Mouse (Mus musculus) c-Kit-positive CD71-positive TER-119-positive erythroid progenitor cells, embryonic 14.5 days (primary cell): ENCODE measurements around the gene Rfwd3.
"Not testable (repeated sequence)": the region's sequence is repeated elsewhere in the genome, so short reads cannot be mapped to it uniquely, and the experiment has no call there.

ENCODE experiments used
- DNase-seq: peaks from one replicate; pipeline ENCODE4 v3.0.0-alpha.2; 2013; ENCODE audit warnings: low spot score

Rfwd3 gene

DNA sequence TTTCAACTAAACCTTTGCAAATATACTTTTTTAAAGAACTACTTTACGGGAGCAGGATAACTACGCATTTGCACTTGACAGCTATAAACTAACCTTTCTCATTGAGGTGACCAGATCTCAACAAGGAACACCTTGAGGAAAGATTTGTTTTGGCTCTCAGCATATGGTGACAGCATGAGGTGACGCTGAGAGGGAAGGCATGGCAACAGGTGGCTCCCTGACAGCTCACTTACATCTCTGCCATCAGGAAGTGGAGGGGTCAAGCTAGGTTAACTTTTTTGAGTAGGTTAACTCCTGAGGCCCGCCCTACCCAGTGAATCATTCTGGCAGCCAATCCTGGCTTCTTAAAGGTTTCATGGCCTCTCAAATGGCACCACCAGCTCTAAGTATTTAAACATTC is 14.4 kb downstream of the Rfwd3 start:
- DNase-seq = no peak

DNA sequence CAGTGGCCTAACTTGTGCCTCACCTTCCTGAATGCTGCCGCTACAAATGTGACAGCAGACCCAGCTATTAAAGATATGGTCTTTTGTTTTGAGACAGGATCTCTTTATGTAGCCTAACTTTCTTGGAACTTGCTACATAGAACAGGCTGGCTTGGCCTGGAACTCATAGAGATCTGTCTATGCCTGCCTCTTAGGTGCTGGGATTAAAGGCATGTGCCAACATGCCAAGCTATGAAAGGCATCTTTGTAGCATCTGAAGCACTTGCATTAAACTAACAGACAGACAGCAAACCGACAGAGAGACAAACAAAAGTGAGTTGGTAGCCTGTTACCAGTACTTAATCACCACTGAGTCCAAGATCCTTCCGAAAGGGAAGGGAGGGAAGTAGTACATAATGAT is 17.9 kb downstream of the Rfwd3 start:
- DNase-seq = no peak

DNA sequence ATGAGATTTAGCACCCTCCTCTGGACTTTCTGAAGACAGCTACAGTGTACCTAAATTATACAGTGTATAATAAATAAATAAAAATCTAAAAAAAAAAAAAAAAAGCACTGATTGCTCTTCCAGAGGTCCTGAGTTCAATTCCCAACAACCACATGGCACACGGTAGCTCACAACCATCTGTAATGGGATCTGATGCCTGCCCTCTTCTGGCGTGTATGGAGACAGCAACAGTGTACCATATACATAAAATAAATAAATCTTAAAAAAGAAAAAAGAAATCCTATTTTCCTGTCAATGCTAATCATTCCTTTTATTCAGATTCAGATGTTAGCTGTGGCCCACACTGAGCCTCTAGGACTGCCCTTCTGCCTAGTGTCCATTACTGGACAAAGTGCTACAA is 31.7 kb downstream of the Rfwd3 start:
- no peak for DNase-seq

DNA sequence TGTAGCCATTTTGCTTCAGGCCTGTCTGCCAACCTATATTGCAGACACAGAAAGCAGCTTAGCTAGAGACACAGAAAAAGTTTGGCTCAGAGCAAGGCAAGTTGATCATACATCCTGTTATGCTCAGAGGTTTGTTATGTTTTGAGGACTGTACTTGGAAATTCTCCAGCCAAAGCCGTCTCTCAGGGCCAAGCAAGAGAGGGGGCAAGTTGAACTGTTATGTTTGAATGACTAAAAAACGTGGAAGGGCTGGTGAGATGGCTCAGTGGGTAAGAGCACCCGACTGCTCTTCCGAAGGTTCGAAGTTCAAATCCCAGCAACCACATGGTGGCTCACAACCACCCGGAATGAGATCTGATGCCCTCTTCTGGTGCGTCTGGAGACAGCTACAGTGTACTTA is 33.9 kb downstream of the Rfwd3 start:
- not testable (repeated sequence) for DNase-seq

DNA sequence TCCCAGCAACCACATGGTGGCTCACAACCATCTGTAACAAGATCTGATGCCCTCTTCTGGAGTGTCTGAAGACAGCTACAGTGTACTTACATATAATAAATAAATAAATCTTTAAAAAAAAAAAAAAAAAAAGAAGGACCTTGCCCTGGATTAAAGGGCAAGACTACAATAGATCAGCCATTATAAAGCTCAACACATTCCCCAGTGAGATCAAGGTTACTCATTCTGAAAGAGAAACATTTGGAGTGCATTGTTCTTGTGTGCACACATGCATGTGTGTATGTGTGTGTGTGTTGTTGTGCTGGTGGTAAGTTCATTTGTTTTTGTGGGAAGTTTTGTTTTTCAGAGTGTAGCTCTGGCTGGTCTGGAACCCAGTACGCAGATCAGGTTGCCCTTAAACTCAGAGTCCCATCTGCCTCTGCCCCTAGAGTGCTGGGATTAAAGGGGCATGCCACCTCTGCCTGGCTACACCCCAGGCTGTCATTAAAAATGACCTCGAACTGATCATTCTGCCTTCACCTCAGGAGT is 35.3 kb downstream of the Rfwd3 start:
- DNase-seq = no peak

DNA sequence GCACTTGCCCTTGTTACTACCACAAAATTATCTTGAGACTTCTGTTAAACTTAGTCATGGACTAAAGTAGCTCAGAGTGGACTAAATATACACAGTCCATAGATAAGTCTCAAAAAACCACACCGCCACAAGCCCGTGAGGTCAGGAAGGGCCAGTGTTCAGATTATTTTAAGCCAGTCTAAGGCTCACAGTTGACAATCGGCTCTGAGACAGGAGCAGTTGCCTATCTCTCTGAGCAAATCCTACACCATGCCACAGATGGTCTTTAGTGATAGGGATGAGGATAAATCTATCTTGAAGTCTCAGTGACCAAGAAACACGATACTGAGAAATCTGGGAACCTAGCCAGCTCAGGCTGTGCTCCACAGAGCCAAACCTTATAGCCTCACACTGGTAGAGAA is 38.0 kb downstream of the Rfwd3 start:
- DNase-seq = peak; percentile 59

DNA sequence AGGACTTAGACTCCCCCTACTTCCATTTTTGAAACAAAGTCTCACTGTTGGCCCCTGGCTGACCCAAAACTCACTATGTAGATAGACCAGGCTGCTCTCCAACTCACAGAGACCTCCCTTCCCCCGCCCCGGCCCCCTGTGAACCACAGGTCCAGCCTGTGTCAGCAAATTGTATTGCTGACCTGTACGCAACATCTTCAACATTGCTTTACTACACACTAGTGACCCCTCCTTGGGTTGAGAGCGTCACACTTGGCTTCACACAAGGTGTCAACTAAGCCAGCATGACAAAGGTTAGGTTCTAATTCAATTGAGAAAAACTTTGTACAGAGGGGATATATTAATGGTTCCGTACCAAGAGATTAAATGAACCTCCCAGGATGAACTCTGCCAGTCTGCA is 39.8 kb downstream of the Rfwd3 start:
- DNase-seq = no peak

DNA sequence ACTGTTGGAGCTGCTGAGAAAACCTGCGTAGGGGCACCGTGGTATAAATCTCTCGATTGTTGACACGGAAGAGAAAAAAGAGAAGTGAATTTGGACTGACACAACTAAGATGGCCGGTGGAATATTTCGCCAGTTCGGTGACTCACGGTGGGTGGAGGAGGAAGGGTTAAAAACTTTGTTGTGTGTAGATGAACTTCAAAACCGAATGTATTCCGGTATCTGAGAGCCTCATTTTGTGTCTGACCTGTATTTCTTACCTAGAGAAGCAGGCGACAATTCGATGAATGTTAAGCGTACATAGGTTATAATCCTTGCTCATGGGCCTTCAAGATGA is 40.6 kb downstream of the Rfwd3 start:
- DNase-seq = no peak

DNA sequence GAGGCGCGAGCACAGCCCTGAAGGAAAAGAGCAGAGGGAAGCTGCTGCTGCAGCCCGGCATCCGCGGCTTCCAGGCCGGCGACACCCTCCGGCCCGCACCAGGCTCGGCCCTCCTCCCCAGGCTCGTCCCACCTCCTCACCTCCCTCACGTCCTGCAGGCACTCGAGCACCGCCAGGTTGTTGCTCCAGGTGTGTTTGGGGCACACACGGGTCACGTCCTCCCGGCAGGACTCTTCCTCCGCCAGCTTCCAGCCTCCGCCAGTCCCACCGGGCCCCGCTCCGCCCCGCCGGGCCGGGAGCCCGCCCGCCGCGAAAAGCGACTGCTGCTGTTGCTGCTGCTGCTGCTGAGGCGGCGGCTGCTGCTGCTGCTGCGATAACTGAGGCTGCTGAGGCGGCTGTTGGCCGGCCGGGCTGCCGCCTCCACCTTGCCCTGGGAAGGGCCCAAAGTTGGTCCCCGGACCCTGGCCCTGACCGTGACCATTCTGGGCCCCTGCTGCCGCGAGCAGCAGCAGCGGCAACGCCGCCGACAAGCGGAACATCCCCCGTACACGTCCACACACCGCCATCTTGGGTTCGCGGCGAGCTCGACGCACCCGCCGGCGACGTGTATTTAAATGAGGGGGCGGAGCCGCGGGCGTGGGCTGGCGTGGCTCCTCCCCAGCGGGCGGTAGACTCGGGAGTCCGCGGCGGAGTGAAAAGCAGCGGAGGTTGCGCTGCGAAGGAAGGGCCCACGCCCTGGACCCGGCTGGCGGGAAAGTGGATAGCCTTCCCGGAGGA is 41.2 kb downstream of the Rfwd3 start, which contains the start of gene Glg1:
Gene Glg1 (minus strand): TSS at position 586 of the 777 bp plus-strand sequence.
- peak; percentile 91 for DNase-seq

DNA sequence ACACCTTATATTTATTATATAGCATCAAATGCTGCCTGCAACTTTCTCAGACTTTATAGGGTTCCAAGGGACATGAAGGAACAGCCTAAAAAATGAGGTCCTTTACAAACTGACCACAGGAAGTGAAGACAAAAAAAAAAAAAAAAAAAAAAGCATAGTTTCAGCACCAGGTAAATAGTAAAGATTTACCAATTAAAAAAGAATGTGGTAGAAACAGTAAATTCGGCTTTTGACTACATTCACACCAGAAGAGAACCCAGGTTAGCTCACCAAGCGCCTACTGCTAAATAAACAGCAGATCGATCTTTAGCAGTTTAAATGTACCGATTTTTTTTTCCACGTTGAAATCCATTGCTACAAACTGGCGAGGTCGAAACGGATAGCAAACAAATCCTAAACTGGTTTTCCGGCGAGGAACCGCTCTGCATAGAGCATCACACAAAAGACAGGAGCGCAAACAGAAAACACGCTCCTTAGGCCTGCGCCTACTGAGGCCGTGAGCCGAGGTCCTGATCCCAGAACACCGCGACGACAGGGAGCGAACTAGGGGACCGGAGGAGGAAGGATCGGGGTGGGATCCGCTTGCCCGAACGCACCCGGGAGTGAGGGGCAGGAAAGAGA is 41.9 kb downstream of the Rfwd3 start:
- no peak for DNase-seq

DNA sequence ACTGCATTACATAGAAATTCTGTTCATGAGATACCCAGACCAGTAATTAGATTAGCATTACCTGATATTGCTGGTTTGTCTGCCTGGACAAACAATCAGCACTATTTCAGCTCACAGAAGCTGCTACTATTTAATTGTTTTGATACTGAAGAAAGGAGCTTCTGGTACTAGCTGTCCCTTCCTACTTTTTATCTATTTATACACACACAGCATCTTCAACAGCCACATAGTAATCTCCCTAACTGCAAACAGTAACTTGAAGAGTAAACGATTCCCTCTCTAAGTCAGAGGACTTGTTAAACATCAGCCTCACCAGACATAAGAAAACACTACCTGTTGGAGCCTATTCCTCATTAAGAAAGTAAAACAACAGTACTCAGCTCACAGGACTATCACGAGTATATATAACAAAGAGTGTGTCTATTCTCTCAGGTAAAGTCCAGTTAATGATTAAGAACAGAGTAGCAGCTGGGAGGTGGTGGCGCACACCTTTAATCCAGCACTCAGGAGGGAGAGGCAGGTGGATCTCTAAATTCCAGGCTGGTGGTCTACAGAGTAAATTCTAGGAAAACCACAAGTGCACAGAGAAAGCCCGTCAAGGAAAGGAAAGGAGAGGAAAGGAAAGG is 47.4 kb downstream of the Rfwd3 start:
- DNase-seq = peak; percentile 34

DNA sequence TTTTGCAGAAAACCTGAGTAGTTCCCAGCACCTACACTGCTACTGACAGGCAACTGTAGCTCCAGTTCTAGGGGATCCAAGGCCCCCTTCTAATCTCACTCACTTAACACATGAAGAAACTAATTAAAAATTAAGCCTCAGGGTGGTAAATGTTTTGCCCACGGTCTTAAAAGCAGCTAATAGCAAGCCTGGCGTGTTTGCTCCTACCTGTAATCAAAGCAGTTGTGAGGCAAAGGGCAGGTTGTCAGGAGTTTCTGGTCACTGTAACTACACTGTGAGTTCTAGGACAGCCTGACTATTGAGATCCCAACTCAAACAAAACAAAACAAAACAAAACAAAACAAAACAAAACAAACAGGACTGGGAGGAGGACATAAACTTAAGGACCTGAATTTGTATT is 49.9 kb downstream of the Rfwd3 start:
- no peak for DNase-seq

DNA sequence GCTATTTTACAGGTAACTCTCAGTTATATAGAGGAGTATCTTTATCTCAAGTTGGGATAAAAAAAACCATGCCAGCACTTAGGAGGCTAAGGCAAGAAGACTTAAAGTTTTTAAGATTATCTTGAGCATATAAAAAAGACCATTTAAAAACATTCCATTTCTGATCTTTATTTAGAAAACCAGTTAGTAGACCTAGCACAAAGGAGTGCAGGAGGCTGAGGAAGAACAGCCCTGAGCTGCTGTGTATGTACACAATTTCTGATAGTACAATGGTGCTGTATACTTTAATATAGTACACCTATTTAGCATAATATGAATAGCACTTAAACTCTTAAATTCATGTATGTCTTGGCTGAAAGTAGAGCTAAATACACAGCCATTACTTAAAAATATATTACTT is 51.9 kb downstream of the Rfwd3 start:
- DNase-seq = no peak

DNA sequence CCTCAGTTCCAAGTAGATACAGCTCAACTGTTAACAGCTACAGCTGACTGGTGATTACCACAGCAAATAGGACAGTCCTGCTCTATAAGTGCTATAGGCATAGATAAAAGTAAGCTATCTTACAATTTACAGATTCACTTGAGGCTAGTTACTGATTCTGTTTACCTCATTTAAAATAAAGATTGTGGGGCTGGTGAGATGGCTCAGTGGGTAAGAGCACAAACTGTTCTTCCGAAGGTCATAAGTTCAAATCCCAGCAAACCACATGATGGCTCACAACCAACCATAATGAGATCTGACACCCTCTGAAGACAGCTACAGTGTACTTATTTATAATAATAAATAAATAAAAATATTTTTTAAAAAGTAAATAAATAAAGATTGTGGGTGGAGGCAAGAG is 53.2 kb downstream of the Rfwd3 start:
- DNase-seq = not testable (repeated sequence)

DNA sequence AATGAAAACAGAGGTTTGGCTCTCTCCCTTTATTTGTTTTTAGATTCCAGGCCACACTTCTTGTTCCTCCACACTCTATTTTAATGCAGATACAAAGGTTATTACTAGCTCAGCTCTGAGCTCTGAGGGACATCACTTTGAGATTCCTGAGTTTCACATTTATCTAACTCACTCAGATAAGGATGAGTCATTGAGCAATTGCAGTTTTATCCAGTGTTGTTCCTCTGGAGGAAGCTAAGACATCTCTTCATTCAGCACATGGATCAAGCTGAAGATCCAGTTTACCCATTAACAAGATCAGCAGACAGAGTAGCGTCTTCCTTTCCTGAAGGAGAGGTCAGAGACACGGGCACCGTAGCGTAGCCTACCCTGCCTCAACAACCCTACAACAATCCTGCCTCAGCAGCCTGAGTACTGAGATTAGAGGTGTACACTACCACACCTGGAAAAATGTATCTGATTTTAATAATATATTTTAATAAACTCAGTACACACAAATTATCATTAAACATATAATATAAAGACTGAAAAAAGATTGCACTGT is 53.7 kb downstream of the Rfwd3 start:
- DNase-seq = no peak

DNA sequence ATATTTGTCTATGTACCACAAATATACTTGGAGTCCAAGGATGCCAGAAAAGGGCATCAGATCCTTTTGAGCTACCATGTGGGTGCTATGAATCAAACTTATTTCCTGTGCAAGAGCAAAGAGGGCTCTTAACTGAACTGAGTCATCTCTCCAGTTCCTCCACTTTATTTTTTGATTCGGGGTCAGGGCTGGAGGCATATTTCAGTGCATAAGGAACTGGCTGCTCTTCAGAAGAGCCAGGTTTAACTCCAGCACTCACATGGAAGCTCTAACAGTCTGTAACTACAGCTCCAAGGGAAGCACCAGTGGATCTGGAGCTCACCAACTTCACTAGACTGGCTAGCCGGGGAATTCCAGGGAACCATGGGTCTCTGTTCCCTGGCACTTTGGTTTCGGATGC is 62.7 kb downstream of the Rfwd3 start:
- DNase-seq = no peak

DNA sequence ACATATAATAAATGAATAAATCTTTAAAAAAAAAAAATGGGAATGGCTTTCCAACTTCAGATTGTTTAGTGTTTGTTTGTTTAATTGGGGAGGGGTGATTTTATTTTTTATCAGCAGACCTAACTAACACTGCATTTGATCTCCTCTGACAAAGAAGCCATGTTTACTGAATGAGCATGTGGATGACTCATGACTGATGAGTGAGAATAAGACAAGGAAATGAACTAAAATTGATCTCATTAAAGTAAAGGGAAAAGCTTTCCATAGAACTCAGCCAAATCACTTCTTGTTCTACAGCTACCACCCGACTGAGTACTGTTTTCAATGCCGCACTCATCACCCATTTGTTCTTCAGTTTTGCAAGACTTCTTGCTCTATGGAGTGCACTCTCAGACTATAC is 66.3 kb downstream of the Rfwd3 start:
- DNase-seq = no peak

DNA sequence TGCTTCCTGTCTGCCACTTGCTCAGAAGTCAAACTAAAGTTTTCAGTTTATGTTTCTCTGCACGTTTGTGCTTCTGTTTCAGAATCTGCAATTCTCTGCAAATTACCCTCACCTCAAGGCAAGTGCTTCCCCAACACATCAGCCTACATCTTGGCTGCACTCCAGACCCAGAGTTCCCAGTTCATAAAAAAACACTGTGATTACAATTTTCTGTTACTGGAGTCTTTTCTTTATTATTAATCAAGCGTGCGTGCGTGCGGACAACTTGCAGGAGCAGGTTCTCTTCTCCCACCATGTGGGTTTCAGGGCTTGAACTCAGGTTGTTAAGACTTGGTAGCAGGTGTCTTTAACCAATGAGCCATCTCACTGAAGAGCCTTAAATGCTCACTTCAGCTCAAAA is 75.9 kb downstream of the Rfwd3 start:
- no peak for DNase-seq
